Mouse (Mus musculus): Measurements from ENCODE around the gene Tspyl3.

GRCm38 (mm10) chr2:153267331-153267730 is 42.1 kb upstream of the Tspyl3 start:
- TF ChIP-seq EP300 (IDR thresholded peaks at IDR 0.05; ENCODE audit: insufficient read depth, low read depth, low read length) (no peak), POLR2A (IDR thresholded peaks at IDR 0.05; ENCODE audit: insufficient read depth, low read length) (no peak)
